24 mouse cellular contexts compared by ENCODE assay signal in the genomic region with DNA sequence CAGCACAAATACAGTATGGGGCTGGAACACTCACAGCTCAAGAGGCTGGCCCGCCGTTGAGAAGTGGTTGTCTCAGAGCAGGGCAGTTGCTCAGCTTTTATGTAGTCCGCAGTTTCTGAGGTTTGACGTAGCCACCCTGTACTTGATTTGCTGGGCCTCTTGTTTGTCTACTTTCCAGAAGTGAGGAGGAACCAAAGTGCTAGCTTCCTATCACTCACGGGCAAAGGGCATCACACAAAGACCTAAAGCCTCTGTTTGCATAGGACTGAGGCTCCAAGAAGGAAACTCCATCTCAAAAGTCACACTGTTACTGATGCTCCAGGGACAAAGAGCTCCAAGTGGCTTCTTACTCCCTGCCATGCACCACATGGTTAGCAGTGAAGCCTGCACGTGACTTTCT. TPM values are rescaled to one million over a fixed set of nuclear protein-coding genes. Genes with fewer than 3 reads are reported as not detected.
DNase-seq lines count a peak whose midpoint lies in the region; ATAC-seq and TF ChIP-seq lines count a peak whose summit lies in the region.
"Had no signal": no experiment of that assay in that cellular context is flagged by ENCODE, and none has a peak within 500 bp of the region (broad histone marks: within the 10 kb centered on the region; RNA-seq: fewer than 3 reads in every experiment).

No protein-coding gene starts in this region.

- no peaks in the 10 kb centered on the region for H3K36me3 ChIP-seq in intestine, embryonic 14.5 days (ENCODE audit: control insufficient read depth, insufficient read depth, low read length)
- H3K36me3 ChIP-seq in intestine, embryonic 15.5 days = no peaks in the 10 kb centered on the region
- H3K36me3 ChIP-seq in intestine, embryonic 16.5 days (ENCODE audit: control insufficient read depth, insufficient read depth, low read length) = no peaks in the 10 kb centered on the region
- H3K36me3 ChIP-seq in stomach, postnatal 0 days (ENCODE audit: control insufficient read depth, insufficient read depth, low read length) = no peaks in the 10 kb centered on the region
- H3K36me3 ChIP-seq: embryonic facial prominence, embryonic 13.5 days; embryonic facial prominence, embryonic 15.5 days; forebrain, embryonic 10.5 days; forebrain, embryonic 12.5 days had no signal

- H3K9ac ChIP-seq in intestine, embryonic 14.5 days (ENCODE audit: low read length) = no peak overlapping the region
- no peak overlapping the region for H3K9ac ChIP-seq in intestine, embryonic 15.5 days
- no peak overlapping the region for H3K9ac ChIP-seq in intestine, embryonic 16.5 days (ENCODE audit: low read depth, low read length)
- H3K9ac ChIP-seq in stomach, postnatal 0 days (ENCODE audit: low read length) = no peak overlapping the region
- H3K9ac ChIP-seq: embryonic facial prominence, embryonic 13.5 days; embryonic facial prominence, embryonic 15.5 days; forebrain, embryonic 12.5 days had no signal

- H3K9me3 ChIP-seq in intestine, embryonic 14.5 days (ENCODE audit: control insufficient read depth, low read length) = no peaks in the 10 kb centered on the region
- no peaks in the 10 kb centered on the region for H3K9me3 ChIP-seq in intestine, embryonic 15.5 days
- no peaks in the 10 kb centered on the region for H3K9me3 ChIP-seq in intestine, embryonic 16.5 days (ENCODE audit: control insufficient read depth, low read length)
- no peaks in the 10 kb centered on the region for H3K9me3 ChIP-seq in stomach, postnatal 0 days (ENCODE audit: control insufficient read depth, low read length)
- H3K9me3 ChIP-seq: embryonic facial prominence, embryonic 13.5 days; embryonic facial prominence, embryonic 15.5 days; forebrain, embryonic 10.5 days; forebrain, embryonic 12.5 days had no signal

- no peak overlapping the region for H3K4me3 ChIP-seq in intestine, embryonic 14.5 days (ENCODE audit: low read depth, low read length)
- H3K4me3 ChIP-seq in intestine, embryonic 15.5 days (replicated peaks) = no peak overlapping the region
- no peak overlapping the region for H3K4me3 ChIP-seq in intestine, embryonic 16.5 days (ENCODE audit: low read length)
- no peak overlapping the region for H3K4me3 ChIP-seq in stomach, postnatal 0 days (ENCODE audit: low read depth, low read length)
- H3K4me3 ChIP-seq: embryonic facial prominence, embryonic 13.5 days; embryonic facial prominence, embryonic 15.5 days; erythroblast, embryonic 14.5 days; forebrain, embryonic 10.5 days; forebrain, embryonic 12.5 days had no signal

- no peak for TF ChIP-seq EP300 in stomach, postnatal 0 days (optimal IDR thresholded peaks at IDR 0.05)

- TF ChIP-seq CTCF in stomach, postnatal 0 days (IDR thresholded peaks at IDR 0.05; ENCODE audit: low read depth) = no peak

- DNase-seq in intestine, embryonic 14.5 days (ENCODE audit: low spot score) = peak; percentile 49
- no peak for DNase-seq in stomach, postnatal 0 days (ENCODE audit: low spot score)
- no peak for DNase-seq in kidney, postnatal 14 days
- DNase-seq: adrenal gland, adult 2 months; adrenal gland, postnatal 10 days; adrenal gland, postnatal 25 days; B cell, adult 2 months; cerebellum, adult 11 months; cerebellum, adult 18-20 months; cerebellum, adult 8-10 months; cerebellum, adult 9-11 months; cerebellum, postnatal 14 days; cerebellum, postnatal 36 days; embryo, embryonic 11 days had no signal

- WGBS in intestine, embryonic 14.5 days = 79% methylated on average over 6 of the region's 6 CpGs
- 67% methylated on average over 6 of the region's 6 CpGs for WGBS in intestine, embryonic 15.5 days
- WGBS in intestine, embryonic 16.5 days = 72% methylated on average over 6 of the region's 6 CpGs
- 69% methylated on average over 6 of the region's 6 CpGs for WGBS in stomach, postnatal 0 days

- no peak overlapping the region for H3K27ac ChIP-seq in intestine, embryonic 14.5 days (ENCODE audit: low read depth)
- no peak overlapping the region for H3K27ac ChIP-seq in intestine, embryonic 15.5 days
- no peak overlapping the region for H3K27ac ChIP-seq in intestine, embryonic 16.5 days (ENCODE audit: low read length)
- H3K27ac ChIP-seq in stomach, postnatal 0 days (replicated peaks) = no peak overlapping the region
- H3K27ac ChIP-seq: embryonic facial prominence, embryonic 13.5 days; embryonic facial prominence, embryonic 15.5 days; forebrain, embryonic 10.5 days; forebrain, embryonic 12.5 days had no signal

- ATAC-seq in intestine, embryonic 14.5 days (replicated peaks; ENCODE audit: low FRiP score, low TSS enrichment, low read depth) = no peak
- no peak for ATAC-seq in intestine, embryonic 15.5 days
- peak; percentile 57 for ATAC-seq in intestine, embryonic 16.5 days
- peak; percentile 53; the same call in 1 of the 2 replicates for ATAC-seq in stomach, postnatal 0 days (ENCODE audit: low FRiP score, low TSS enrichment)
- no peak for ATAC-seq in CD4-positive, CD25-positive, alpha-beta regulatory T cell, adult 4 months
- ATAC-seq: forebrain, embryonic 14.5 days; forebrain, embryonic 16.5 days had no signal

- H3K4me2 ChIP-seq in intestine, embryonic 14.5 days (ENCODE audit: low read length) = no peak overlapping the region
- no peak overlapping the region for H3K4me2 ChIP-seq in intestine, embryonic 15.5 days (replicated peaks)
- H3K4me2 ChIP-seq in intestine, embryonic 16.5 days (ENCODE audit: low read depth, low read length) = no peak overlapping the region
- H3K4me2 ChIP-seq in stomach, postnatal 0 days (replicated peaks; ENCODE audit: low read depth) = no peak overlapping the region
- H3K4me2 ChIP-seq: embryonic facial prominence, embryonic 13.5 days; embryonic facial prominence, embryonic 15.5 days; forebrain, embryonic 12.5 days had no signal

- H3K4me1 ChIP-seq in intestine, embryonic 14.5 days (replicated peaks; ENCODE audit: control insufficient read depth, insufficient read depth, low read length) = peaks cover 10% of the 10 kb centered on the region
- H3K4me1 ChIP-seq in intestine, embryonic 15.5 days (replicated peaks) = peaks cover 13% of the 10 kb centered on the region
- H3K4me1 ChIP-seq in intestine, embryonic 16.5 days (ENCODE audit: control insufficient read depth, insufficient read depth, low read length) = peaks cover 14% of the 10 kb centered on the region
- 0 out of 2 replicates have a peak, but pooled peaks cover 4% of the 10 kb centered on the region for H3K4me1 ChIP-seq in stomach, postnatal 0 days (replicated peaks; ENCODE audit: control insufficient read depth, insufficient read depth)

- peaks cover 10% of the 10 kb centered on the region for H3K27me3 ChIP-seq in intestine, embryonic 14.5 days (replicated peaks; ENCODE audit: control insufficient read depth, insufficient read depth, low read length)
- H3K27me3 ChIP-seq in intestine, embryonic 15.5 days (replicated peaks) = peaks cover 15% of the 10 kb centered on the region
- peaks cover 9% of the 10 kb centered on the region for H3K27me3 ChIP-seq in intestine, embryonic 16.5 days (replicated peaks; ENCODE audit: control insufficient read depth, insufficient read depth, low read length)
- no peaks in the 10 kb centered on the region for H3K27me3 ChIP-seq in stomach, postnatal 0 days (ENCODE audit: control insufficient read depth, insufficient read depth, low read length)

RNA-seq across cellular contexts. Expression of a gene that starts 4.1 kb away (rescaled TPM):
- polyA plus RNA-seq in intestine, embryonic 14.5 days (2014; fragmentation: Nextera tagmentation; extraction: Ambion mirVana) = 54.8 and 58.2 TPM in 2 replicates
- polyA plus RNA-seq in intestine, embryonic 15.5 days (2015; fragmentation: Nextera tagmentation; extraction: Ambion mirVana) = 59.5 and 59.7 TPM in 2 replicates
- 48.6 and 54.3 TPM in 2 replicates for polyA plus RNA-seq in intestine, embryonic 16.5 days (2015; fragmentation: Nextera tagmentation; extraction: Ambion mirVana)
- 26.3 and 26.6 TPM in 2 replicates for polyA plus RNA-seq in stomach, postnatal 0 days (2015; fragmentation: Nextera tagmentation; extraction: Ambion mirVana)
- polyA plus RNA-seq in CD4-positive, CD25-positive, alpha-beta regulatory T cell, adult 4 months (2017; shearing (Covaris generic)) = under 1 TPM in 1 of 2 experiments, not detected in 1; 0.16 TPM

Comparison
In these comparisons a context has a peak if more than half of its experiments do, and no peak if none do; other contexts are left out.
1. ATAC-seq: peak in intestine, embryonic 16.5 days (single experiment) and stomach, postnatal 0 days (single experiment); none in intestine, embryonic 14.5 days (single experiment), intestine, embryonic 15.5 days (single experiment) and CD4-positive, CD25-positive, alpha-beta regulatory T cell, adult 4 months (single experiment).
2. RNA of a gene that starts 4.1 kb away (polyA plus RNA-seq): 59.5 to 59.7 TPM in intestine, embryonic 15.5 days, 54.8 to 58.2 TPM in intestine, embryonic 14.5 days, 48.6 to 54.3 TPM in intestine, embryonic 16.5 days and 26.3 to 26.6 TPM in stomach, postnatal 0 days; 0.16 TPM in CD4-positive, CD25-positive, alpha-beta regulatory T cell, adult 4 months; every median in the first group is over 10 times any median in the second.